In genomic region chr6:38064621-38065020, GRCm38 (mm10) we compare ENCODE assay signal across 19 mouse cellular contexts. TPM values are rescaled to one million over a fixed set of nuclear protein-coding genes. Genes with fewer than 3 reads are reported as not detected.
"Had no signal": no experiment of that assay in that cellular context is flagged by ENCODE, and none has a peak within 500 bp of the region (broad histone marks: within the 10 kb centered on the region; RNA-seq: fewer than 3 reads in every experiment).

No protein-coding gene starts in this region.

- DNase-seq: kidney, adult 2 months; kidney, postnatal 14 days; lung, embryonic 14.5 days; lung, postnatal 10 days had no signal

- H3K27me3 ChIP-seq: kidney, embryonic 15.5 days; limb, embryonic 15.5 days; liver, embryonic 12.5 days; midbrain, embryonic 13.5 days; neural tube, embryonic 12.5 days had no signal

- H3K4me1 ChIP-seq: liver, embryonic 12.5 days; neural tube, embryonic 12.5 days had no signal

- H3K9me3 ChIP-seq: limb, embryonic 15.5 days had no signal

- H3K36me3 ChIP-seq: limb, embryonic 15.5 days; liver, embryonic 12.5 days; midbrain, embryonic 13.5 days; neural tube, embryonic 12.5 days had no signal

- H3K4me3 ChIP-seq: kidney, embryonic 15.5 days; limb, embryonic 15.5 days; liver, embryonic 12.5 days; midbrain, embryonic 13.5 days; neural tube, embryonic 12.5 days had no signal

- H3K27ac ChIP-seq: kidney, embryonic 15.5 days; limb, embryonic 15.5 days; liver, embryonic 12.5 days; macrophage; midbrain, embryonic 13.5 days; neural tube, embryonic 12.5 days had no signal

- H3K9ac ChIP-seq: kidney, embryonic 15.5 days; limb, embryonic 15.5 days; liver, embryonic 12.5 days; lung, embryonic 14.5 days; midbrain, embryonic 13.5 days; neural tube, embryonic 12.5 days had no signal

- H3K4me2 ChIP-seq: kidney, embryonic 15.5 days; limb, embryonic 15.5 days; liver, embryonic 12.5 days; midbrain, embryonic 13.5 days; neural tube, embryonic 12.5 days had no signal

- ATAC-seq: liver, embryonic 12.5 days had no signal

RNA-seq across cellular contexts. Expression of gene Svopl, which starts 17.8 kb away (rescaled TPM):
- total RNA-seq: megakaryocyte-erythroid progenitor cell, adult 5-6 weeks; neutrophil, adult 5-6 weeks had no signal
- polyA plus RNA-seq: macrophage had no signal

RNA-seq across cellular contexts. Expression of gene Tmem213, which starts 44.4 kb away (rescaled TPM):
- total RNA-seq: layer of hippocampus, postnatal 36 days; left cerebral cortex, adult 8-10 months; left cerebral cortex, postnatal 25 days; megakaryocyte-erythroid progenitor cell, adult 5-6 weeks; midbrain, postnatal 0 days; neutrophil, adult 5-6 weeks had no signal
- polyA plus RNA-seq: large intestine, adult 2 months; limb, embryonic 11.5 days; liver, embryonic 12.5 days; liver, embryonic 16.5 days; macrophage; neural tube, embryonic 12.5 days had no signal

RNA-seq across cellular contexts. Expression of gene Atp6v0a4, which starts 59.8 kb away (rescaled TPM):
- total RNA-seq: neutrophil, adult 5-6 weeks had no signal
- polyA plus RNA-seq: limb, embryonic 11.5 days; macrophage had no signal
